Mouse (Mus musculus) liver, embryonic 16.5 days (tissue): ENCODE measurements at regions not wholly inside any gene's neighbourhood (a gene's known extent, or its start where the extent isn't known, plus 50 kb on each side); places are given as distances from the start of the nearest gene placed in this dataset.

Experiments
- ATAC-seq: fragments of 200-750 bp; cut with Nextera tagmentation; 2 replicates; pipeline ENCODE4 v1.8.0; 2017; ENCODE audit warnings: low read depth, mild to moderate bottlenecking, moderate number of reproducible peaks, moderate library complexity
- H3K27ac ChIP-seq: fragments of 300-500 bp; sonication (generic); 2 replicates; pipeline ENCODE4 v1.5.1; 2014; ENCODE audit warnings: mild to moderate bottlenecking, low read length
- H3K27me3 ChIP-seq: fragments of 300-500 bp; sonication (generic); 2 replicates; pipeline ENCODE4 v1.6.1; 2014; ENCODE audit warnings: low read depth, low read length, mixed read lengths; ENCODE audit not compliant: control insufficient read depth, insufficient read depth
- H3K36me3 ChIP-seq: fragments of 300-500 bp; sonication (generic); 2 replicates; pipeline ENCODE4 v1.6.1; 2014; ENCODE audit warnings: mild to moderate bottlenecking; ENCODE audit not compliant: control insufficient read depth, insufficient read depth
- H3K4me1 ChIP-seq: fragments of 300-500 bp; sonication (generic); 2 replicates; pipeline ENCODE4 v1.6.1; 2014; ENCODE audit warnings: low read depth, low read length, mixed read lengths; ENCODE audit not compliant: control insufficient read depth
- H3K4me2 ChIP-seq: fragments of 300-500 bp; sonication (generic); 2 replicates; pipeline ENCODE4 v1.6.1; 2014; ENCODE audit warnings: low read depth, low read length, mixed read lengths
- H3K4me3 ChIP-seq: fragments of 300-500 bp; sonication (generic); 2 replicates; pipeline ENCODE4 v1.5.1; 2014; ENCODE audit warnings: low read depth, mild to moderate bottlenecking, low read length
- H3K9ac ChIP-seq: fragments of 300-500 bp; sonication (generic); 2 replicates; pipeline ENCODE4 v1.6.1; 2014; ENCODE audit warnings: low read depth, low read length
- H3K9me3 ChIP-seq: fragments of 300-500 bp; sonication (generic); replicated peaks from 2 replicates; pipeline ENCODE4 v1.6.1; 2016; ENCODE audit warnings: low read length; ENCODE audit not compliant: control insufficient read depth
- WGBS: fragments of 180-500 bp; shearing (Covaris S2); extraction: QIAGEN DNeasy Blood & Tissue Kit; methylation state at CpG from one replicate; pipeline ENCODE4 v1.1.7; 2014; ENCODE audit not compliant: insufficient replicate concordance; 5-methylcytosine and 5-hydroxymethylcytosine counted together

- Histone ChIP-seq H3K4me2 (no peak overlapping the region), H3K9me3 (no peaks in the 10 kb centered on the region), H3K4me1 (no peaks in the 10 kb centered on the region; the same call in 1 of the 2 replicates), H3K9ac (no peak overlapping the region), H3K27me3 (peaks cover 70% of the 10 kb centered on the region), H3K27ac (no peak overlapping the region), H3K4me3 (no peak overlapping the region), H3K36me3 (no peaks in the 10 kb centered on the region)
- ATAC-seq, result no peak
- WGBS, result 2% methylated on average over 10 of the region's 10 CpGs
These were observed 176.1 kb upstream of the Topaz1 start for GRCm38 (mm10) chr9:122571001-122571400.

- ATAC-seq, result no peak
- H3K27ac ChIP-seq, result no peak overlapping the region
These were observed 175.6 kb upstream of the Topaz1 start for GRCm38 (mm10) chr9:122571402-122572059.

GRCm38 (mm10) chr9:122572060-122572835, 174.9 kb upstream of the Topaz1 start:
- Histone ChIP-seq H3K4me1 (no peaks in the 10 kb centered on the region; the same call in 1 of the 2 replicates), H3K36me3 (no peaks in the 10 kb centered on the region), H3K9ac (no peak overlapping the region), H3K27ac (no peak overlapping the region), H3K27me3 (peaks cover 64% of the 10 kb centered on the region), H3K4me3 (peak overlapping the region; percentile 38), H3K9me3 (no peaks in the 10 kb centered on the region), H3K4me2 (peak overlapping the region; percentile 50)
- WGBS, result 2% methylated on average over 49 of the region's 68 CpGs
- ATAC-seq, result peak; percentile 24; the same call in 1 of the 2 replicates

More at GRCm38 (mm10) chr9:122571402-122572059, 175.6 kb upstream of the Topaz1 start:
- under 1% methylated on average over 37 of the region's 37 CpGs for WGBS
- no peaks in the 10 kb centered on the region for H3K9me3 ChIP-seq
- 0 out of 2 replicates have a peak overlapping the region, but pooled peaks have one; percentile 50 for H3K4me2 ChIP-seq
- H3K4me3 ChIP-seq, result no peak overlapping the region; the same call in 1 of the 2 replicates
- H3K9ac ChIP-seq, result no peak overlapping the region
- no peaks in the 10 kb centered on the region for H3K36me3 ChIP-seq
- peaks cover 70% of the 10 kb centered on the region for H3K27me3 ChIP-seq
- no peaks in the 10 kb centered on the region; the same call in 1 of the 2 replicates for H3K4me1 ChIP-seq

GRCm38 (mm10) chr9:122572836-122573267, 174.3 kb upstream of the Topaz1 start:
- ATAC-seq, result no peak
- Histone ChIP-seq H3K27ac (no peak overlapping the region), H3K4me3 (peak overlapping the region; percentile 38; the same call in 1 of the 2 replicates), H3K27me3 (peaks cover 58% of the 10 kb centered on the region), H3K9ac (no peak overlapping the region), H3K4me2 (no peak overlapping the region; the same call in 1 of the 2 replicates), H3K36me3 (no peaks in the 10 kb centered on the region), H3K4me1 (no peaks in the 10 kb centered on the region; the same call in 1 of the 2 replicates), H3K9me3 (no peaks in the 10 kb centered on the region)
- 5% methylated on average over 13 of the region's 13 CpGs for WGBS

GRCm38 (mm10) chr9:122585228-122585627, 161.9 kb upstream of the Topaz1 start:
- WGBS, result 63% methylated on average over 8 of the region's 8 CpGs
- no peak overlapping the region for H3K27ac ChIP-seq

GRCm38 (mm10) chr9:122586421-122586820, 160.7 kb upstream of the Topaz1 start:
- H3K4me2 ChIP-seq, result no peak overlapping the region
- no peaks in the 10 kb centered on the region for H3K4me1 ChIP-seq
- no peaks in the 10 kb centered on the region for H3K36me3 ChIP-seq
- H3K4me3 ChIP-seq, result no peak overlapping the region
- no peak for ATAC-seq
- WGBS, result 57% methylated on average over 6 of the region's 6 CpGs
- H3K27ac ChIP-seq, result no peak overlapping the region
- no peaks in the 10 kb centered on the region; the same call in 1 of the 2 replicates for H3K27me3 ChIP-seq
- H3K9ac ChIP-seq, result no peak overlapping the region
- no peaks in the 10 kb centered on the region for H3K9me3 ChIP-seq

More at GRCm38 (mm10) chr9:122585228-122585627, 161.9 kb upstream of the Topaz1 start:
- no peak overlapping the region for H3K4me2 ChIP-seq
- H3K27me3 ChIP-seq, result no peaks in the 10 kb centered on the region; the same call in 1 of the 2 replicates
- no peak overlapping the region for H3K9ac ChIP-seq
- H3K4me1 ChIP-seq, result no peaks in the 10 kb centered on the region
- H3K4me3 ChIP-seq, result no peak overlapping the region
- H3K9me3 ChIP-seq, result no peaks in the 10 kb centered on the region
- H3K36me3 ChIP-seq, result no peaks in the 10 kb centered on the region
- ATAC-seq, result no peak

- H3K9ac ChIP-seq, result no peak overlapping the region
- H3K36me3 ChIP-seq, result no peaks in the 10 kb centered on the region
- 53% methylated on average over 5 of the region's 5 CpGs for WGBS
- no peak overlapping the region for H3K4me3 ChIP-seq
- no peaks in the 10 kb centered on the region; the same call in 1 of the 2 replicates for H3K27me3 ChIP-seq
- H3K4me2 ChIP-seq, result no peak overlapping the region
- no peaks in the 10 kb centered on the region for H3K4me1 ChIP-seq
- H3K9me3 ChIP-seq, result no peaks in the 10 kb centered on the region
- H3K27ac ChIP-seq, result no peak overlapping the region
- ATAC-seq, result no peak
These were observed 160.2 kb upstream of the Topaz1 start for GRCm38 (mm10) chr9:122586986-122587385.

- Histone ChIP-seq H3K9ac (no peak overlapping the region), H3K9me3 (no peaks in the 10 kb centered on the region), H3K4me2 (no peak overlapping the region), H3K27ac (no peak overlapping the region), H3K4me3 (no peak overlapping the region), H3K27me3 (no peaks in the 10 kb centered on the region; the same call in 1 of the 2 replicates), H3K36me3 (no peaks in the 10 kb centered on the region), H3K4me1 (no peaks in the 10 kb centered on the region)
- 69% methylated on average over 8 of the region's 8 CpGs for WGBS
- no peak for ATAC-seq
These were observed 158.9 kb upstream of the Topaz1 start for GRCm38 (mm10) chr9:122588246-122588645.
